Mouse (Mus musculus) liver, embryonic 13.5 days (tissue): ENCODE results near the gene Sord. TPM values are rescaled to one million over a fixed set of nuclear protein-coding genes. Genes with fewer than 3 reads are reported as not detected.

Source experiments
- ATAC-seq: fragments of 200-750 bp; cut with Nextera tagmentation; 2 replicates; pipeline ENCODE4 v1.8.0; 2017; ENCODE audit warnings: low read depth, mild to moderate bottlenecking, moderate number of reproducible peaks, moderate library complexity
- DNase-seq: peaks from one replicate; pipeline ENCODE4 v3.0.0; 2022
- H3K27ac ChIP-seq: fragments of 300-500 bp; sonication (generic); 2 replicates; pipeline ENCODE4 v1.5.1; 2015; ENCODE audit warnings: moderate library complexity, mild to moderate bottlenecking, inconsistent platforms
- H3K27me3 ChIP-seq: fragments of 300-500 bp; sonication (generic); 2 replicates; pipeline ENCODE4 v1.6.1; 2015; ENCODE audit warnings: mild to moderate bottlenecking, inconsistent platforms
- H3K36me3 ChIP-seq: fragments of 300-500 bp; sonication (generic); 2 replicates; pipeline ENCODE4 v1.6.1; 2015; ENCODE audit warnings: mild to moderate bottlenecking, inconsistent platforms
- H3K4me1 ChIP-seq: fragments of 300-500 bp; sonication (generic); replicated peaks from 2 replicates; pipeline ENCODE4 v1.6.1; 2015; ENCODE audit warnings: inconsistent platforms
- H3K4me2 ChIP-seq: fragments of 300-500 bp; sonication (generic); 2 replicates; pipeline ENCODE4 v1.6.1; 2015; ENCODE audit warnings: inconsistent platforms, mild to moderate bottlenecking, moderate library complexity
- H3K4me3 ChIP-seq: fragments of 300-500 bp; sonication (generic); replicated peaks from 2 replicates; pipeline ENCODE4 v1.5.1; 2015; ENCODE audit warnings: mild to moderate bottlenecking, inconsistent platforms
- H3K9ac ChIP-seq: fragments of 300-500 bp; sonication (generic); 2 replicates; pipeline ENCODE4 v1.6.1; 2015; ENCODE audit warnings: mild to moderate bottlenecking, inconsistent platforms
- H3K9me3 ChIP-seq: fragments of 300-500 bp; sonication (generic); replicated peaks from 2 replicates; pipeline ENCODE4 v1.6.1; 2016; ENCODE audit warnings: inconsistent platforms
- WGBS: fragments of 180-500 bp; shearing (Covaris S2); methylation state at CpG from one replicate; pipeline ENCODE4 v1.1.7; 2015; ENCODE audit not compliant: insufficient replicate concordance; 5-methylcytosine and 5-hydroxymethylcytosine counted together
- polyA plus RNA-seq: library from polyadenylated mRNA; unstranded; fragments of >200 nt; fragmentation: Nextera tagmentation; extraction: Ambion mirVana; gene quantifications from 2 replicates; pipeline ENCODE4 v1.2.1, GENCODE M21; 2015

Gene Sord
- polyA plus RNA-seq, 1 experiment from 2014 or later: 146 TPM

DNA sequence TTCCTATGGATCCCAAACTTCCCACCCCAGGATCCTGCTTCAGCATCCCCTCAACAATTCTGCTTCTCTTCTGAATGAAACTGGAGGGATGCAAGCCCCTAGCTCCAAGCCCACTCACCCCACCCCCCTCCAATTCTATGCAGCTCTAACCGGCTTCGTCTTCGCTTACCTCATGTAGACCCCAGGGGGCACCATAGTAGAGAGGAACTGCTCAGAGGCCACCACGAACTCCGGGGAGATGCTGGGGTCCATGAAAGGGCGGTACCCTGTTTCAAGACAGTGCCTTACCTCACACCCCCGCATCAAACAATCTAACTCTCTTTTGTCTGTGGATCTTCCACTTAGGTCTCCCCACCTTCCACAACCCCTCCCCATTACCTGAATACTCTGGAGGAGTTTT is 60.4 kb downstream of the Sord start:
- Histone ChIP-seq H3K27ac (no peak overlapping the region), H3K4me1 (0 out of 2 replicates have a peak, but pooled peaks cover 5% of the 10 kb centered on the region), H3K9me3 (no peaks in the 10 kb centered on the region), H3K36me3 (no peaks in the 10 kb centered on the region), H3K4me2 (no peak overlapping the region), H3K4me3 (no peak overlapping the region), H3K27me3 (peaks cover 90% of the 10 kb centered on the region), H3K9ac (no peak overlapping the region)
- WGBS: 8% methylated on average over 7 of the region's 7 CpGs
- ATAC-seq: no peak
- no peak for DNase-seq

DNA sequence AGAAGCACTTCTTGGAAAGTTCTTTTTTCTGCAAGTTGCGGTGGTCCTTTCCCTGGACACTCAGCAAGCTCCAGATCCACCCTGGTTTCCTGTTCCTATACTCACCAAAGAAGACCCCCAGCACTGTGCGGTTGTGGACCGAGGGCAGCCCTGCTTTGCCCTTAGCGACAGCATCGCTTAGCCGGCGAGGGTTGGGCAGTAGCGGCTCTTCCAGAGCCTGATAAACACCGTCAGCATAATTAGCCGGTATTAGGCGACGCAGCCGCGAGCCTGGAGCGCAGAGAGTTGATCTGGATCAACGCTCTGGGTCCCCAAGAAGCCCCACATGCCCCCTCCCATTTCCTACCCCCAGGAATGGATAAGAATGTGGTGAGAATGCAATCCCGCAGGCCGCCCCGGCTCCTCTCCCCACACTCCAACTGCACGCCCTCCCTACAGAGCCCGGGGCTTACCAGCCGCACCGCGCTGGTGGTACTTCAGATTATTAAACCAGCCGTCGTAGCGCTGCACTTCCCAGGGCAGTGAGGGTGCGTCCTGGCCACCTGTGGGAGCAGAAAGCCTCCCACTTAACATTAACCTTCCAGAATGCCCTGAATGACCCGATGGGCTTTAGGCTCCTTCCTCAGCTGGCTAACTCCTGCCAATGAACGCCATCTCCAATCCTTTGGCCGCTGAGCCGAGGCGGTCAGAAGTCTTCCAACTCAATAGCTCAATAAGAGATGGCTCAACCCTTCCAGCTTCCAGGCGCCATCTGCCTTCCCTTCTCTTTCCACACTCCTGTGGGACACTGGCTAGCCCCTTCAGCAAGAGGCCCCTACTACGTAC is 62.9 kb downstream of the Sord start:
- H3K27me3 ChIP-seq: peaks cover 100% of the 10 kb centered on the region
- WGBS: 3% methylated on average over 35 of the region's 35 CpGs
- no peak overlapping the region for H3K27ac ChIP-seq
- H3K9ac ChIP-seq: no peak overlapping the region
- H3K9me3 ChIP-seq: no peaks in the 10 kb centered on the region
- H3K4me3 ChIP-seq: no peak overlapping the region
- ATAC-seq (no peak), DNase-seq (no peak)
- peaks cover 15% of the 10 kb centered on the region; the same call in 1 of the 2 replicates for H3K4me1 ChIP-seq
- no peaks in the 10 kb centered on the region for H3K36me3 ChIP-seq
- H3K4me2 ChIP-seq: no peak overlapping the region

DNA sequence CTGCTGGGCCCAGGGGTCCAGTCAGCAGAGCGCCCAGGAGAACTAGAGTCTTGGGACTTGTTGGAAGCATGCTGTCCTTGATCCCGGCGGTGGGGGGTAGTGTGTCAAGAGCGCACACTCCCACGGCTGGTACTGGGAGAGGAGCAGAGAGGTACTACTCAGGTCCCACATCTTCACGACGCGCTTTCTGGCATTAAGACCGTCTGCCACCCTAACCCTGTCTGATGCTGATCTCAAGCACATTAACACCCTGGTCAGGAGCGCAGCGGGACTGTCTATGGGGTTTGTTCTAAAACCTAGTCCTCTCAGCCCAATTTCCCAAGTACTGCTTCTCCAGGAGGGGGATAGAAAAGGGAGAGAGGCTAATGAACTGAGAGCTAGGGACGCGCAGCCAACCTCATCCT is 63.5 kb downstream of the Sord start, which contains the start of gene Duox2:
Gene Duox2, minus strand, starts transcription at position 354 of the 404 bp plus-strand sequence.
- ATAC-seq: no peak
- H3K4me3 ChIP-seq: peak within 1 kb of the TSS; percentile 32

DNA sequence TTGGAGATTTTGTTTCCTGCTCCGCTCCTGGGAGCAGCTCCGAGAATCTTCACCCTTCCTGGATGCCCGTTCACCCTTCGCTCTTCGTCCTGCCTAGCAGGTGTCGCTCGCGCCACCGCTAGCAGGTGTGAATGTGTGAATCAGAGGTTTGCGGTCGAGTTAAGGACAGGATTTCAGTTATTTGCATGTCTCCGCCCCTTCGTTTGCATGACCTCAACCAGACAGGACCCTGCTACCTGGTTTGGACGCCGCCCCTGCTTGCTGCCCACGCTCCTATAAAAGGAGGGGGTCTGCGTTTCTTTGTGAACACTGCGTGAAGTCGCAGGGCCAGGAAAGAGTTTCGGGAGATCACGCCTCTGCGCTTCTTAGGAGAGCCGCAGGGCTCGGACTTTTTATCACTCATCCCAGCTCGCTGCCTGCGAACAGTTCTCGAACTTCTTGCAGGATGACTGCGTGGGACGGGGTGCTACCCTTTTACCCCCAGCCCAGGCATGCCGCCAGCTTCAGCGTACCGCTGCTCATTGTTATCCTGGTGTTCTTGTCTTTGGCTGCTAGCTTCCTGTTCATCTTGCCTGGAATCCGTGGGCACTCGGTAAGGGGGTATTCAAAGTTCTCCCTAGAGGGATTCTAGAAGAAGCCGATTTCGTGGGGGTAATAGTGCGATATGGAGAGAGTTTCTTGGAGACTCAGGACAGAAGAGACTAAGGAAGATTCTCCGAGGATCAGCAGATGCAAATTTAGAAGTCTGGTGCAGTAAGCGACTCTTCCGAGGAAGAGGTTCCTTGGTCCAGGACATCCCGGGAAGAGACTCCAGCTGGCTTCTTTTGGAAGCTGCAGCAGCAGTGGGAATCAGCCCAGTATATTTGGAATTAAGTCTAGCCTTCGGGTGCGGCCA is 64.3 kb downstream of the Sord start, which contains the start of gene Duoxa2:
Gene Duoxa2, plus strand, starts transcription at position 305 of the 895 bp plus-strand sequence.
- no peak for DNase-seq

More for the DNA sequence above, 63.5 kb downstream of the Sord start, which contains the start of gene Duox2:
- peaks cover 100% of the 10 kb centered on the region for H3K27me3 ChIP-seq
- H3K27ac ChIP-seq: no peak within 1 kb of the TSS
- 4% methylated on average over 13 of the region's 13 CpGs for WGBS
- H3K36me3 ChIP-seq: no peaks in the 10 kb centered on the region
- no peaks in the 10 kb centered on the region for H3K9me3 ChIP-seq
- peaks cover 15% of the 10 kb centered on the region; the same call in 1 of the 2 replicates for H3K4me1 ChIP-seq
- no peak for DNase-seq
- H3K4me2 ChIP-seq: peak within 1 kb of the TSS; percentile 42
- H3K9ac ChIP-seq: no peak within 1 kb of the TSS

DNA sequence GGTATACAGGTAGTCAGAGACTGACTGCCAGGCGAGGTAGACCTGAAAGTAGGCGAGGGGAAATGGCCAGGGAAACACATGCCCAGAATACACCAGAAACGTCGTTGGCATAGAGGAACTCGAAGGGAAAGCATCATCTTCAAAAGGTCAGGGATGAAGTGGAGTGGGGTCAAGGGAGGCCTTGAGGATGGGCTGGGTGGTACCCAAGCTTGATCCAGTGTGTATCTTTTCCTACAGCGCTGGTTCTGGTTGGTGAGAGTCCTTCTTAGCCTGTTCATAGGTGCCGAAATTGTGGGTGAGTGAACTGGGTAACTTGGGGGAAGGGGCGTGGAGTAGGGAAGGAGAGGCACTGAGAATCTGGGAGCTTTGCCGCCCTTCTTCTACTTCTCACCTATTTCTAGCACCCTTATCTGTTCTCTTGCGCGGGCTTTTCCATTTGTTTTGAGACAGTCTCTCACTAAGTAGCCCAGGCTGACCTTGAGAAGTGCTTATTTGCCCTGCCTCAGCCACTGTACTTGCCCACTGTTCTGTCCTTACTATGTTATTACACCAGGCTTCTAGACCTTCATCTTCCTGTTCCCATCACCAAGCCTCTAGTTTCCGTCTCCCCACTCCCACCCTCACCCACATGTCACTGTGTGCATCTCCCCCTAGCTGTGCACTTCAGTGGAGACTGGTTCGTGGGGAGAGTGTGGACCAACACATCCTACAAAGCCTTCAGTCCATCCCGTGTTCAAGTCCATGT is 65.5 kb downstream of the Sord start:
- Histone ChIP-seq H3K9me3 (no peaks in the 10 kb centered on the region), H3K9ac (no peak overlapping the region), H3K4me1 (peaks cover 15% of the 10 kb centered on the region; the same call in 1 of the 2 replicates), H3K4me3 (no peak overlapping the region), H3K27me3 (peaks cover 100% of the 10 kb centered on the region), H3K36me3 (no peaks in the 10 kb centered on the region), H3K4me2 (no peak overlapping the region), H3K27ac (no peak overlapping the region)
- ATAC-seq (no peak), DNase-seq (no peak)
- 9% methylated on average over 14 of the region's 14 CpGs for WGBS

More for the DNA sequence above, 64.3 kb downstream of the Sord start, which contains the start of gene Duoxa2:
- Histone ChIP-seq H3K27me3 (peaks cover 100% of the 10 kb centered on the region), H3K4me2 (peak within 1 kb of the TSS; percentile 42), H3K4me1 (peaks cover 15% of the 10 kb centered on the region; the same call in 1 of the 2 replicates), H3K9me3 (no peaks in the 10 kb centered on the region), H3K9ac (no peak within 1 kb of the TSS), H3K27ac (no peak within 1 kb of the TSS), H3K4me3 (peak within 1 kb of the TSS; percentile 32), H3K36me3 (no peaks in the 10 kb centered on the region)
- 2% methylated on average over 43 of the region's 43 CpGs for WGBS
- ATAC-seq: no peak

DNA sequence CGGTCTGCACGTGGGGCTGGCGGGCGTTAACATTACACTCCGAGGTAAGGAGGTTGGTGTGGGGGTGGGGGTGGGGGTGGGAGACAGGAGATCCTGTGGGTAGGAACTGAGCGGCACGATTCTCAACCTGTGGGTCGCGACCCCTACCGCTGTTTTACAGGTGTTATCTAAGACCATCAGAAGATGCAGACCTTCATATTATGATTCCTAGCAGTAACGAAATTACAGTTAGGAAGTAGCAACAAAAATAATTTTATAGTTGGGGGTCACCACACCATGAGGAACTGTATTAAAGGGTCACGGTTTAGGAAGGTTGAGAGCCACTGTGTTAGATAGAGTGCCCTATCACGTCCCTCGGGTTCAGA is 66.1 kb downstream of the Sord start:
- no peak for DNase-seq
- Histone ChIP-seq H3K9ac (no peak overlapping the region), H3K4me3 (0 out of 2 replicates have a peak overlapping the region, but pooled peaks have one; percentile 28), H3K4me1 (peaks cover 15% of the 10 kb centered on the region; the same call in 1 of the 2 replicates), H3K27me3 (peaks cover 100% of the 10 kb centered on the region), H3K36me3 (no peaks in the 10 kb centered on the region), H3K4me2 (no peak overlapping the region), H3K27ac (no peak overlapping the region), H3K9me3 (no peaks in the 10 kb centered on the region)
- WGBS: 6% methylated on average over 14 of the region's 14 CpGs
- ATAC-seq: no peak

DNA sequence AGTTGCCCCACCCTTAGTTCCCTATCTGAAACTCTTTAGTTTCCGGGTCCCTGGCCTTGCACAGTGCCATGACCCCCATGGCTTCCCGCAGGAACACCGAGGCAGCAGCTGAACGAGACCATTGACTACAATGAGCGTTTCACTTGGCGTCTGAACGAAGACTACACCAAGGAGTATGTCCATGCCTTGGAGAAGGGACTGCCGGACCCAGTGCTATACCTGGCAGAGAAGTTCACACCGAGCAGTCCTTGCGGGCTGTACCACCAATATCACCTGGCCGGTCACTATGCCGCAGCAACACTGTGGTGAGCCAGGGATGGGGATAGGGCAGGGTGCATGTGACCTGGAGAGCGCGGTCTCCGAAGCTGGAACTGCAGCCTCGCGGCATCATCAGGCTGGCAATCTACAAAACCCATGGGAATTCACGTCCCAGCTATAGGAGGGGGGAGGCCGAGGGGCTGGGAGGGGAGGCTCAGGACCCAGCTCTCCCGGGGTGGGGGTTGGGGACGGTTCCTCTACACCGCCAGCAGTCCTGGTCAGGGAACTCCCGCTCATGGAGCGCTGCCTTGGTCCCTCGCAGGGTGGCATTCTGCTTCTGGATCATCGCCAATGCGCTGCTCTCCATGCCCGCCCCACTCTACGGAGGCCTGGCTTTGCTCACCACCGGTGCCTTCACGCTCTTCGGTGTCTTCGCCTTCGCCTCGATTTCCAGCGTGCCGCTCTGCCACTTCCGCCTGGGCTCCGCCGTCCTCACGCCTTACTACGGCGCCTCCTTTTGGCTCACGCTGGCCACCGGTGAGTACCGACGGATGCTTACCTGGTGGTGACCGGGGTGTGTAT is 66.8 kb downstream of the Sord start:
- 1% methylated on average over 48 of the region's 48 CpGs for WGBS
- ATAC-seq (no peak), DNase-seq (no peak)
- Histone ChIP-seq H3K4me2 (peak overlapping the region; percentile 46), H3K9ac (no peak overlapping the region), H3K27ac (no peak overlapping the region), H3K36me3 (no peaks in the 10 kb centered on the region), H3K4me3 (peak overlapping the region; percentile 28; the same call in 1 of the 2 replicates), H3K9me3 (no peaks in the 10 kb centered on the region), H3K27me3 (peaks cover 100% of the 10 kb centered on the region), H3K4me1 (peaks cover 15% of the 10 kb centered on the region; the same call in 1 of the 2 replicates)

DNA sequence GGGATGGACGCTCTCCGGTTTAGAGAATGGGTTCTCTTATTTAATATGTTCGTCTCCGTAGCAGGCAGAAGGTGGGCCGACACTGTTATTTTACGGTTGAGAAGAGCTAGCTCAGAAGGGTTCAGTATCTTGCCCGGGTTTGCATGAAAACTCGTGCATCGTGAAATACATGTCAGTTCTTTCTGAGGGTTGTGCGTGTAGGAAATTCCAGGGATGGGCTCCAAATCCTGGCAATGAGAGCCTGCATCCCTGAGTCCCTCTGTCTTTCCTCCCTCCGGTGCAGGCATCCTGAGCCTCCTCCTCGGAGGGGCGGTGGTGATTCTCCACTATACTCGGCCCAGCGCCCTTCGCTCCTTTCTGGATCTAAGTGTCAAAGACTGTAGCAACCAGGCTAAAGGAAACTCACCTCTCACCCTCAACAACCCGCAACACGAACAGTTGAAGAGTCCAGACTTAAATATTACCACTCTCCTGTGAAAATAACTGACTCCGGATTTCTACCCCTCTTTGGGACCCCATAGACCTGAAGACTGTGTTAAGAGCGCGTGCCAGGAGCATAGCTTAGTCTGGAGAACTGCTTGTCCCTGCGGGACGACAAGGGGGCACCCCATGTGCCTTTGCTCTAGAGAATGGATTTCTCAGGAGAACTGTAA is 67.5 kb downstream of the Sord start:
- ATAC-seq: no peak
- peak overlapping the region; percentile 46 for H3K4me2 ChIP-seq
- H3K27me3 ChIP-seq: peaks cover 100% of the 10 kb centered on the region
- no peaks in the 10 kb centered on the region for H3K36me3 ChIP-seq
- no peak overlapping the region for H3K9ac ChIP-seq
- WGBS: 12% methylated on average over 23 of the region's 23 CpGs
- H3K27ac ChIP-seq: no peak overlapping the region
- H3K4me1 ChIP-seq: peaks cover 15% of the 10 kb centered on the region; the same call in 1 of the 2 replicates
- no peak overlapping the region for H3K4me3 ChIP-seq
- DNase-seq: no peak
- no peaks in the 10 kb centered on the region for H3K9me3 ChIP-seq

DNA sequence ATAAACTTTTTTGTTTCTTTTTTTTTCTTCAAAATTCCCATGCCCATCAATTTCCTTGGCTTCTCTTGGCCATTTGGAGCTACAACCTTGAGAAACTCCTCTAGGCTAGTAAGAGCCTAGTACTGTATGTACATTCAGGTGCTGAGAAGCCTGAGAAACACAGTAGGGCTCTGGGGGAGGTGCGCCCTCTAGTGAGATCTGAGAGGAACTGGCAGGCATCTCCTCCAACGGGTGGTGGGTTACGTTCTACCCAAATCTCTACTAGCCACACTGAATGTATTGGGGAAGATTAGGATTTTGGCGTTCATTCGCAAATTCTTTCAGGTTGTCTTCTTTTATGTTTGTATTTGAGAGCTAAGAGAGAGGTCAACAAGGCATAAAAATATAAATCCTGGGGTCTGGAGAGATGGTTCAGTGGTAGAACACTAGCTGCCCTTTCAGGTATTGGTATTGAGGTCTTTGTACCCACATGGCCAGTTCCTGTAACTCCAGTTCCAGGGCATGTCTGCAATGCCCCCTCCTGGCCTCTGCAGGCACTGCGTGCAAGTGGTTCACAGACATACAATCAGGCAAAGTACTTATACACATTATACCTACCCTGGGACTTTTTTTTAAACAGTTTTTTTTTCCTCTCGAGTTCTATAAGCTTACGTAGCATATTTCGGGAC is 68.2 kb downstream of the Sord start:
- WGBS: 5% methylated on average over 9 of the region's 9 CpGs
- Histone ChIP-seq H3K36me3 (no peaks in the 10 kb centered on the region), H3K9ac (no peak overlapping the region), H3K4me2 (no peak overlapping the region), H3K9me3 (no peaks in the 10 kb centered on the region), H3K27ac (no peak overlapping the region), H3K27me3 (peaks cover 100% of the 10 kb centered on the region), H3K4me1 (peaks cover 15% of the 10 kb centered on the region; the same call in 1 of the 2 replicates), H3K4me3 (no peak overlapping the region)
- ATAC-seq (peak; percentile 45; the same call in 1 of the 2 replicates), DNase-seq (peak; percentile 44)
